Mouse (Mus musculus): ENCODE measurements around the gene Ddx11. TPM values are rescaled to one million over a fixed set of nuclear protein-coding genes. Genes with fewer than 3 reads are reported as not detected.

The Ddx11 gene
- 15.6 and 15.8 TPM in 2 replicates for polyA plus RNA-seq (2015; fragmentation: Nextera tagmentation; extraction: Ambion mirVana)

- 6% methylated on average over 45 of the region's 45 CpGs for WGBS
- Histone ChIP-seq H3K4me3 (peak within 1 kb of the TSS; percentile 67), H3K27ac (peak within 1 kb of the TSS; percentile 88), H3K27me3 (no peaks in the 10 kb centered on the region), H3K4me2 (peak within 1 kb of the TSS; percentile 59), H3K36me3 (peaks cover 32% of the 10 kb centered on the region), H3K9me3 (no peaks in the 10 kb centered on the region), H3K9ac (peak within 1 kb of the TSS; percentile 41), H3K4me1 (peaks cover 8% of the 10 kb centered on the region; the same call in 1 of the 2 replicates)
- peak; percentile 78 for ATAC-seq (ENCODE audit: insufficient number of reproducible peaks, low FRiP score, low TSS enrichment, low read depth)
Measured at GRCm38 (mm10) chr17:66123066-66123815, at the start of gene Ddx11. Ddx11 (plus strand) TSS chr17:66123520.

DNA sequence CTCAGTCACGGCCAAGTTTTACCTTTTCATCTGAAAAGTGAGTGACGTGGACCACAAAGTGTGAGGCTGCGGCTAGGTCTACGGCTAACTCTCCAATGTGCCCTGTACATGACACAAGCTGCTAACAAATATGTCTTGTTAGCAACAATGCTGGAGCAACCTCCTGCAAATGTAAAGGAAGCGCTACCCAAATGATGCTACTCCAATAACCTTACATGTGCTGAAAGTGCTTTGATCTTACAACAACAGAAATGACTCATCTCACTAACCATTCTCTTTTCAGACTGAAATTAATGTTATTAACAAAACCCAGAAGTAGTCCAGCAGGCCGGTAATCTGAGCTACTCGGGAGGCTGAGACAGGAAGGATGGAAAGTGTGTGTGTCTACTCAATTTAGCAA lies 49.3 kb upstream of the Ddx11 start:
- H3K9me3 ChIP-seq: no peaks in the 10 kb centered on the region
- no peak overlapping the region for H3K4me2 ChIP-seq
- no peak overlapping the region for H3K4me3 ChIP-seq
- H3K9ac ChIP-seq: no peak overlapping the region
- no peak for ATAC-seq (ENCODE audit: insufficient number of reproducible peaks, low FRiP score, low TSS enrichment, low read depth)
- H3K27me3 ChIP-seq: no peaks in the 10 kb centered on the region
- 89% methylated on average over 7 of the region's 7 CpGs for WGBS
- no peak overlapping the region for H3K27ac ChIP-seq
- H3K36me3 ChIP-seq: no peaks in the 10 kb centered on the region
- 0 out of 2 replicates have a peak, but pooled peaks cover 8% of the 10 kb centered on the region for H3K4me1 ChIP-seq

DNA sequence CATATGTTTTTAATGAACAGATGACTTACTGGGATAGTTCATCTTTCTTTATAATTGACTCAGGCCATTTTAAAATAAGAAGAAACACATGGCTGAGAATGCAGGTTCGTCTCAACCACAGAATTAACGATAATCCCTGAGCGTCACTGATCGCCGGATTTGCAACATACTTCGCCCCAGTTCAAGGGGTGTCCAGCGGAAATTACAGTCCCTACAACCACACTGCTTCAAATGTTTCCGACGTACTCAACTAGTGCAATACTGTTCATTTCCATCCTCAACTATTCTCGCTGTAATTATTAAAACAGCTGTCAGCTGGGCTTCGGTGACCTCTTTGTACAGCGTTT lies 47.5 kb upstream of the Ddx11 start:
- no peak for ATAC-seq (ENCODE audit: insufficient number of reproducible peaks, low FRiP score, low TSS enrichment, low read depth)
- peak overlapping the region; percentile 74 for H3K4me2 ChIP-seq
- H3K27ac ChIP-seq: peak overlapping the region; percentile 93; the same call in 1 of the 2 replicates
- H3K4me3 ChIP-seq: peak overlapping the region; percentile 98
- H3K36me3 ChIP-seq: peaks cover 11% of the 10 kb centered on the region
- H3K27me3 ChIP-seq: no peaks in the 10 kb centered on the region
- H3K9ac ChIP-seq: peak overlapping the region; percentile 76
- WGBS: 3% methylated on average over 12 of the region's 12 CpGs
- no peaks in the 10 kb centered on the region for H3K9me3 ChIP-seq
- 0 out of 2 replicates have a peak, but pooled peaks cover 8% of the 10 kb centered on the region for H3K4me1 ChIP-seq

GRCm38 (mm10) chr17:66076174-66076927 lies 47.0 kb upstream of the Ddx11 start:
- H3K4me2 ChIP-seq: peak overlapping the region; percentile 74

DNA sequence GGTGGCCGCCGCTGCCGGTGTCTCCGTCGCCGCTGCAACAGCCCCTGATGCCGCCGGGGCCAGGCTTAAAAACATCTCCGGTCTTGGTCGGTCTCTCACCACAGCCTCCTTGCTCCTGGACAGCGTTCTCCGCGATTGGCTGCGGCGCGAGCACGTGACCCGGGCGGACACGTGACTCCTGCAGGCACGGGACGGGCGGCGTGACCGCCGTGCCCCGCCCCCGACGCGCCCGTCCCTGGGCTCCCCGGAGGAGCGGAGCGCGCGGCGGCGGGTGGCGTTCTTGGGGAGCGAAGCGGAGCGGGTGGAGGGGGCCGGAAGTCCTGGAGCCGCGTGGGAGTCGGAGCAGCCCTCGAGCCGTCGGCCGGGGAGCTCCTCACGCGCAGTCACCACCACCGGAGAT lies 46.4 kb upstream of the Ddx11 start, which contains the start of gene Ankrd12:
TSS of gene Ankrd12 (minus strand) at position 156 of the 400 bp plus-strand sequence.
- peak within 1 kb of the TSS; percentile 74 for H3K4me2 ChIP-seq
- peak within 1 kb of the TSS; percentile 76 for H3K9ac ChIP-seq
- ATAC-seq (ENCODE audit: insufficient number of reproducible peaks, low FRiP score, low TSS enrichment, low read depth): peak; percentile 98
- peak within 1 kb of the TSS; percentile 98 for H3K4me3 ChIP-seq
- under 1% methylated on average over 53 of the region's 53 CpGs for WGBS
- H3K27ac ChIP-seq: peak within 1 kb of the TSS; percentile 93
- 0 out of 2 replicates have a peak, but pooled peaks cover 8% of the 10 kb centered on the region for H3K4me1 ChIP-seq
- H3K36me3 ChIP-seq: peaks cover 21% of the 10 kb centered on the region
- H3K9me3 ChIP-seq: no peaks in the 10 kb centered on the region
- H3K27me3 ChIP-seq: no peaks in the 10 kb centered on the region

More at GRCm38 (mm10) chr17:66076174-66076927, 47.0 kb upstream of the Ddx11 start:
- 0 out of 2 replicates have a peak, but pooled peaks cover 8% of the 10 kb centered on the region for H3K4me1 ChIP-seq
- WGBS: under 1% methylated on average over 76 of the region's 95 CpGs
- peak overlapping the region; percentile 93 for H3K27ac ChIP-seq
- peak overlapping the region; percentile 76 for H3K9ac ChIP-seq
- ATAC-seq (ENCODE audit: insufficient number of reproducible peaks, low FRiP score, low TSS enrichment, low read depth): peak; percentile 89
- no peaks in the 10 kb centered on the region for H3K9me3 ChIP-seq
- no peaks in the 10 kb centered on the region for H3K27me3 ChIP-seq
- peak overlapping the region; percentile 98 for H3K4me3 ChIP-seq
- peaks cover 16% of the 10 kb centered on the region for H3K36me3 ChIP-seq

DNA sequence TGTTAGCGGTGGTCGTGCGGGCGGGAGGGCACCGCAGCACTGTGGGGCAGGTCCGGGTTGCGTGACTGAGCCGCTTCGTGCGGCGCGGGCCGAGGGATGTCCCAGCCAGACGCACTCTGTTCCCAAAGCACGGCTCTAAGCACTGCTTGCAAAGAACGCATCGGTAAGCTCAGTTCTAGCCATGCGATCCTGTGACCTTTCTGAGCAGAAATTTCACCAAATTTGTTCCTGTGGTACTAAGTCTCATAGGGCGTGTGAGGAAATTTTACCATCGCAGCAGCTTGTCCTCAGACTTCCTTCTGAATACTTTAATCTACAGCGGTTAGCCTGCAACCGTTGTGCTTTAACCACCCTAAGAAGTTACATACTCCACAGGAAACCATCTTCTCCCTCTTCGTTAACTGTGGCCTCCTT lies 45.9 kb upstream of the Ddx11 start:
- H3K9me3 ChIP-seq: no peaks in the 10 kb centered on the region
- peak overlapping the region; percentile 60 for H3K9ac ChIP-seq
- 1% methylated on average over 23 of the region's 23 CpGs for WGBS
- peak overlapping the region; percentile 93 for H3K27ac ChIP-seq
- H3K27me3 ChIP-seq: no peaks in the 10 kb centered on the region
- peak overlapping the region; percentile 74 for H3K4me2 ChIP-seq
- ATAC-seq (ENCODE audit: insufficient number of reproducible peaks, low FRiP score, low TSS enrichment, low read depth): peak; percentile 66; the same call in 1 of the 2 replicates
- 0 out of 2 replicates have a peak, but pooled peaks cover 8% of the 10 kb centered on the region for H3K4me1 ChIP-seq
- peaks cover 21% of the 10 kb centered on the region for H3K36me3 ChIP-seq
- peak overlapping the region; percentile 98 for H3K4me3 ChIP-seq

GRCm38 (mm10) chr17:66084486-66084885 lies 38.8 kb upstream of the Ddx11 start:
- H3K27me3 ChIP-seq: no peaks in the 10 kb centered on the region
- H3K4me1 ChIP-seq: no peaks in the 10 kb centered on the region
- no peak overlapping the region for H3K27ac ChIP-seq
- WGBS: 91% methylated on average over 1 of the region's 1 CpGs
- ATAC-seq (ENCODE audit: insufficient number of reproducible peaks, low FRiP score, low TSS enrichment, low read depth): no peak
- H3K4me2 ChIP-seq: no peak overlapping the region
- H3K9ac ChIP-seq: no peak overlapping the region
- no peak overlapping the region for H3K4me3 ChIP-seq
- peaks cover 53% of the 10 kb centered on the region for H3K36me3 ChIP-seq
- no peaks in the 10 kb centered on the region for H3K9me3 ChIP-seq

DNA sequence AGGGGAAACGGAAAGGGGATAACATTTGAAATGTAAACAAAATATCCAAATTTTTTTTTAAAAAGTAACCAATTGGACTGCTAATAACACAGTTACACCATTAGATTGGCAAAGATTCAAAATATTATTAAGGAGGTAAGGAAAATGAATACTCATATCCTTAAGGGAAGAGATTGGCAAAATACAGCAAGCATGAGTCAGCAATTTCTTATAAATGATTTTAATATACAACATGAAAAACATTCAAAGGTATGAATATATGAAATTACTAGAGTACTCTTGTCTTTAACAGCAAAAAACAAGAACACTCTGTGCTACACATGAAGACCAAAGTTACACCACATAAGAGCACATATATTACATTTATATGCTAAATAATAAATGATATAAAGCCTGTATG lies 38.3 kb upstream of the Ddx11 start:
- Histone ChIP-seq H3K27ac (no peak overlapping the region), H3K36me3 (peaks cover 50% of the 10 kb centered on the region), H3K4me3 (no peak overlapping the region), H3K9ac (no peak overlapping the region), H3K4me2 (no peak overlapping the region), H3K9me3 (no peaks in the 10 kb centered on the region), H3K4me1 (no peaks in the 10 kb centered on the region), H3K27me3 (no peaks in the 10 kb centered on the region)
- ATAC-seq (ENCODE audit: insufficient number of reproducible peaks, low FRiP score, low TSS enrichment, low read depth): no peak
- WGBS: 96% methylated on average over 1 of the region's 1 CpGs

DNA sequence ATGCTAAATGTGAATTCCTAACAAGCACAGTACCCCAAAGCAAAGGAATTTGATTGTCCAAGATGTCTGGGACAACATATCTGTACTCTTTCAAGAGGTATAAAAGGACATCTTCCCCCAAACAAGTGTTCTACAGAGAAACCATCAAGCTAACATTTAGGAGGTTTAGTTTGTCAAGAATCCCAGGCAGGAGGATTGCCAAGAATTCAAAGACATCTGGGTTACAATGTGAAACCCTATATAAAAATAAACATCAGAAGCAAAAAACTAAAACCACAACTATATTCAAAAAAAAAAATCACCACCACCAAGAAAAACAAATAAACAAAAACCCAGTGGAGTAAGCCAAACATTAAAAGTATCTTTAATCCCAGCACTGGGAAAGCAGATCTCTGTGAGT lies 33.1 kb upstream of the Ddx11 start:
- Histone ChIP-seq H3K27ac (no peak overlapping the region), H3K4me3 (no peak overlapping the region), H3K4me2 (no peak overlapping the region), H3K4me1 (no peaks in the 10 kb centered on the region), H3K9ac (no peak overlapping the region), H3K27me3 (no peaks in the 10 kb centered on the region), H3K9me3 (no peaks in the 10 kb centered on the region), H3K36me3 (peaks cover 46% of the 10 kb centered on the region)
- no peak for ATAC-seq (ENCODE audit: insufficient number of reproducible peaks, low FRiP score, low TSS enrichment, low read depth)

- H3K27ac ChIP-seq: no peak overlapping the region
- H3K4me2 ChIP-seq: no peak overlapping the region
- no peak for ATAC-seq (ENCODE audit: insufficient number of reproducible peaks, low FRiP score, low TSS enrichment, low read depth)
- H3K4me3 ChIP-seq: no peak overlapping the region
- WGBS: 87% methylated on average over 2 of the region's 2 CpGs
- H3K27me3 ChIP-seq: no peaks in the 10 kb centered on the region
- no peak overlapping the region for H3K9ac ChIP-seq
- H3K4me1 ChIP-seq: no peaks in the 10 kb centered on the region
- H3K36me3 ChIP-seq: peaks cover 36% of the 10 kb centered on the region
- no peaks in the 10 kb centered on the region for H3K9me3 ChIP-seq
Measured at GRCm38 (mm10) chr17:66091392-66091791, 31.9 kb upstream of the Ddx11 start.

- H3K27me3 ChIP-seq: no peaks in the 10 kb centered on the region
- no peak overlapping the region for H3K4me3 ChIP-seq
- WGBS: 84% methylated on average over 2 of the region's 2 CpGs
- H3K9ac ChIP-seq: no peak overlapping the region
- H3K27ac ChIP-seq: 0 out of 2 replicates have a peak overlapping the region, but pooled peaks have one; percentile 38
- no peak for ATAC-seq (ENCODE audit: insufficient number of reproducible peaks, low FRiP score, low TSS enrichment, low read depth)
- peaks cover 31% of the 10 kb centered on the region for H3K36me3 ChIP-seq
- H3K9me3 ChIP-seq: no peaks in the 10 kb centered on the region
- no peaks in the 10 kb centered on the region for H3K4me1 ChIP-seq
- H3K4me2 ChIP-seq: no peak overlapping the region
Measured at GRCm38 (mm10) chr17:66092065-66092464, 31.3 kb upstream of the Ddx11 start.

DNA sequence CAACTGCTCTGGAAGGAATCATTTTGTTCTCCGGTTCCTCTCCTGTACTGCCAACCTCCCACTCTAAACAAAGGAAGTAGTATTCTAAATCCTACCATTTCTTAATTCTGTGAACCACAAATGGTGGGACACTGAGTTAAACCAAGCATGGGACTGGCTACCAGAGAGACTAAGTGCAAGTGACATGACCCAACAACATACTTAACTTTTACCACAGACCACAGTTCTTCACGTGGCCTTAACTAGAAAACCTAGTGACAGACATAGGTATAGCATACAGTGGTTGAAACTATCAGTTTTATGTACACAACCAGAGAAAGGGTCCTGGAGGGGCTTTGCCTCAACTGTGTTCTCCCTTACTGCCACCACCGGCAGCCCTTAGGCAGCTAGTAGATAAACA lies 30.7 kb upstream of the Ddx11 start:
- Histone ChIP-seq H3K9ac (no peak overlapping the region), H3K27ac (no peak overlapping the region), H3K36me3 (peaks cover 26% of the 10 kb centered on the region), H3K27me3 (no peaks in the 10 kb centered on the region), H3K4me3 (no peak overlapping the region), H3K9me3 (no peaks in the 10 kb centered on the region), H3K4me1 (no peaks in the 10 kb centered on the region), H3K4me2 (no peak overlapping the region)
- no peak for ATAC-seq (ENCODE audit: insufficient number of reproducible peaks, low FRiP score, low TSS enrichment, low read depth)
- WGBS: 83% methylated on average over 3 of the region's 3 CpGs
